Mouse (Mus musculus) megakaryocyte, embryonic 14.5 days (primary cell): ENCODE measurements around the gene Agfg1. TPM values are rescaled to one million over a fixed set of nuclear protein-coding genes. Genes with fewer than 3 reads are reported as not detected.

ENCODE experiments used
- H3K27me3 ChIP-seq: replicated peaks from 2 replicates; pipeline ENCODE3; 2012; ENCODE audit warnings: inconsistent platforms
- H3K36me3 ChIP-seq: replicated peaks from 2 replicates; pipeline ENCODE3; 2012; ENCODE audit warnings: low read length, inconsistent platforms, mixed read lengths
- H3K4me1 ChIP-seq: 2 replicates; pipeline ENCODE4 v1.6.1; 2012; ENCODE audit warnings: inconsistent platforms
- H3K4me3 ChIP-seq: replicated peaks from 2 replicates; pipeline ENCODE3; 2012; ENCODE audit warnings: moderate library complexity, mild to moderate bottlenecking, inconsistent platforms
- H3K9me3 ChIP-seq: 2 replicates; pipeline ENCODE4 v1.6.1; 2012; ENCODE audit warnings: inconsistent platforms
- FLI1 ChIP-seq: IDR thresholded peaks from 2 replicates; pipeline ENCODE4 v1.6.1; 2012; ENCODE audit warnings: low read length, inconsistent platforms, mixed read lengths
- GATA1 ChIP-seq: IDR thresholded peaks from 3 replicates; pipeline ENCODE4 v1.6.1; 2012; ENCODE audit warnings: mixed read lengths, low read length, inconsistent platforms, borderline replicate concordance
- polyA plus RNA-seq: library from polyadenylated mRNA; stranded (reverse); fragments of >175 nt; gene quantifications from 2 replicates; pipeline ENCODE4 v1.2.3, GENCODE M21; 2012; ENCODE audit warnings: low replicate concordance; ENCODE audit not compliant: insufficient read depth

Agfg1 gene
- polyA plus RNA-seq: 3.0 and 4.2 TPM in 2 replicates

GRCm38 (mm10) chr1:82839296-82839613 is at the start of gene Agfg1:
Gene Agfg1, plus strand, starts transcription at chr1:82839483.
- H3K27me3 ChIP-seq: no peaks in the 10 kb centered on the region

GRCm38 (mm10) chr1:82791105-82791504 is 48.2 kb upstream of the Agfg1 start:
- peaks cover 34% of the 10 kb centered on the region for H3K4me1 ChIP-seq
- no peak overlapping the region for H3K4me3 ChIP-seq
- peaks cover 2% of the 10 kb centered on the region for H3K27me3 ChIP-seq
- no peak for TF ChIP-seq GATA1
- no peak for TF ChIP-seq FLI1
- peaks cover 12% of the 10 kb centered on the region; the same call in 1 of the 2 replicates for H3K9me3 ChIP-seq
- no peaks in the 10 kb centered on the region for H3K36me3 ChIP-seq

More at GRCm38 (mm10) chr1:82839296-82839613, at the start of gene Agfg1:
- TF ChIP-seq GATA1 (no peak), FLI1 (no peak)
- Histone ChIP-seq H3K9me3 (no peaks in the 10 kb centered on the region), H3K36me3 (peaks cover 14% of the 10 kb centered on the region), H3K4me3 (peak within 1 kb of the TSS; percentile 100), H3K4me1 (peaks cover 80% of the 10 kb centered on the region)

- TF ChIP-seq FLI1 (no peak), GATA1 (no peak)
Observed at GRCm38 (mm10) chr1:82792238-82792637, 47.0 kb upstream of the Agfg1 start.

GRCm38 (mm10) chr1:82793110-82793509 is 46.2 kb upstream of the Agfg1 start:
- TF ChIP-seq FLI1 (no peak), GATA1 (no peak)
- Histone ChIP-seq H3K4me3 (no peak overlapping the region), H3K4me1 (peaks cover 39% of the 10 kb centered on the region), H3K9me3 (peaks cover 23% of the 10 kb centered on the region), H3K27me3 (peaks cover 1% of the 10 kb centered on the region), H3K36me3 (no peaks in the 10 kb centered on the region)

More at GRCm38 (mm10) chr1:82792238-82792637, 47.0 kb upstream of the Agfg1 start:
- Histone ChIP-seq H3K27me3 (peaks cover 1% of the 10 kb centered on the region), H3K4me1 (peaks cover 40% of the 10 kb centered on the region), H3K4me3 (no peak overlapping the region), H3K36me3 (no peaks in the 10 kb centered on the region), H3K9me3 (peaks cover 23% of the 10 kb centered on the region)

- peaks cover 23% of the 10 kb centered on the region for H3K9me3 ChIP-seq
- H3K4me3 ChIP-seq: no peak overlapping the region
- peaks cover 1% of the 10 kb centered on the region for H3K27me3 ChIP-seq
- H3K4me1 ChIP-seq: peaks cover 43% of the 10 kb centered on the region
- H3K36me3 ChIP-seq: no peaks in the 10 kb centered on the region
- TF ChIP-seq GATA1 (no peak), FLI1 (no peak)
Observed at GRCm38 (mm10) chr1:82793986-82794385, 45.3 kb upstream of the Agfg1 start.

- Histone ChIP-seq H3K27me3 (peaks cover 1% of the 10 kb centered on the region), H3K4me1 (peaks cover 43% of the 10 kb centered on the region), H3K9me3 (peaks cover 18% of the 10 kb centered on the region), H3K36me3 (no peaks in the 10 kb centered on the region), H3K4me3 (no peak overlapping the region)
- no peak for TF ChIP-seq FLI1
- TF ChIP-seq GATA1: no peak
Observed at GRCm38 (mm10) chr1:82795211-82795610, 44.1 kb upstream of the Agfg1 start.

GRCm38 (mm10) chr1:82795702-82796443 is 43.4 kb upstream of the Agfg1 start:
- H3K27me3 ChIP-seq: no peaks in the 10 kb centered on the region
- TF ChIP-seq GATA1 (no peak), FLI1 (no peak)
- H3K9me3 ChIP-seq: peaks cover 18% of the 10 kb centered on the region
- peaks cover 40% of the 10 kb centered on the region for H3K4me1 ChIP-seq
- no peaks in the 10 kb centered on the region for H3K36me3 ChIP-seq
- peak overlapping the region; percentile 57 for H3K4me3 ChIP-seq

GRCm38 (mm10) chr1:82797088-82797487 is 42.2 kb upstream of the Agfg1 start:
- Histone ChIP-seq H3K27me3 (peaks cover 4% of the 10 kb centered on the region), H3K4me3 (no peak overlapping the region), H3K36me3 (no peaks in the 10 kb centered on the region), H3K9me3 (peaks cover 17% of the 10 kb centered on the region), H3K4me1 (peaks cover 36% of the 10 kb centered on the region)
- TF ChIP-seq GATA1 (no peak), FLI1 (no peak)

- peaks cover 4% of the 10 kb centered on the region for H3K27me3 ChIP-seq
- no peak overlapping the region for H3K4me3 ChIP-seq
- H3K36me3 ChIP-seq: no peaks in the 10 kb centered on the region
- H3K9me3 ChIP-seq: peaks cover 12% of the 10 kb centered on the region
- TF ChIP-seq FLI1 (no peak), GATA1 (no peak)
- peaks cover 32% of the 10 kb centered on the region for H3K4me1 ChIP-seq
Observed at GRCm38 (mm10) chr1:82798304-82798703, 41.0 kb upstream of the Agfg1 start.

- H3K9me3 ChIP-seq: peaks cover 12% of the 10 kb centered on the region
- no peak overlapping the region for H3K4me3 ChIP-seq
- TF ChIP-seq FLI1 (no peak), GATA1 (no peak)
- H3K4me1 ChIP-seq: peaks cover 32% of the 10 kb centered on the region
- peaks cover 4% of the 10 kb centered on the region for H3K27me3 ChIP-seq
- H3K36me3 ChIP-seq: no peaks in the 10 kb centered on the region
Observed at GRCm38 (mm10) chr1:82798922-82799321, 40.4 kb upstream of the Agfg1 start.
